ENCODE assay signal across 20 mouse cellular contexts in genomic region chr15:11451635-11452034, GRCm38 (mm10).
"Had no signal": no experiment of that assay in that cellular context is flagged by ENCODE, and none has a peak within 500 bp of the region (broad histone marks: within the 10 kb centered on the region; RNA-seq: fewer than 3 reads in every experiment).

No protein-coding gene starts in this region.

- DNase-seq: cerebellum, adult 9-10 months; cerebellum, adult 9-11 months; cerebellum, postnatal 10 days; cerebellum, postnatal 14 days; cerebellum, postnatal 25 days; cerebellum, postnatal 36 days; embryo, embryonic 11 days; forebrain, postnatal 0 days; gastrocnemius, adult 2 months; gastrocnemius, postnatal 10 days; gastrocnemius, postnatal 14 days; gastrocnemius, postnatal 25 days; gastrocnemius, postnatal 36 days; heart, adult 11 months; heart, adult 18-20 months; heart, adult 2 months had no signal

- ATAC-seq: forebrain, embryonic 13.5 days; forebrain, embryonic 14.5 days; forebrain, embryonic 15.5 days; forebrain, embryonic 16.5 days; forebrain, postnatal 0 days had no signal
